Mouse (Mus musculus) embryonic facial prominence, embryonic 12.5 days (tissue): ENCODE measurements around the gene Entpd7. TPM values are rescaled to one million over a fixed set of nuclear protein-coding genes. Genes with fewer than 3 reads are reported as not detected.

Experiments used
- ATAC-seq: fragments of 200-750 bp; cut with Nextera tagmentation; 2 replicates; pipeline ENCODE4 v1.8.0; 2017; ENCODE audit not compliant: insufficient number of reproducible peaks, insufficient read depth, low FRiP score, low TSS enrichment
- H3K27ac ChIP-seq: fragments of 300-500 bp; sonication (generic); 2 replicates; pipeline ENCODE4 v1.5.1; 2016; ENCODE audit warnings: mild to moderate bottlenecking
- H3K27me3 ChIP-seq: fragments of 300-500 bp; sonication (generic); 2 replicates; pipeline ENCODE4 v1.6.1; 2016; ENCODE audit warnings: mild to moderate bottlenecking, moderate library complexity
- H3K36me3 ChIP-seq: fragments of 300-500 bp; sonication (generic); 2 replicates; pipeline ENCODE4 v1.6.1; 2016; ENCODE audit warnings: mild to moderate bottlenecking
- H3K4me1 ChIP-seq: fragments of 300-500 bp; sonication (generic); 2 replicates; pipeline ENCODE4 v1.6.1; 2016
- H3K4me2 ChIP-seq: fragments of 300-500 bp; sonication (generic); replicated peaks from 2 replicates; pipeline ENCODE4 v1.6.1; 2016; ENCODE audit warnings: mild to moderate bottlenecking, moderate library complexity
- H3K4me3 ChIP-seq: fragments of 300-500 bp; sonication (generic); 2 replicates; pipeline ENCODE4 v1.5.1; 2016; ENCODE audit warnings: mild to moderate bottlenecking
- H3K9ac ChIP-seq: fragments of 300-500 bp; sonication (generic); 2 replicates; pipeline ENCODE4 v1.6.1; 2016; ENCODE audit warnings: mild to moderate bottlenecking, moderate library complexity
- H3K9me3 ChIP-seq: fragments of 300-500 bp; sonication (generic); 2 replicates; pipeline ENCODE4 v1.6.1; 2016; ENCODE audit warnings: mild to moderate bottlenecking, moderate library complexity
- WGBS: fragments of 180-500 bp; shearing (Covaris S2); methylation state at CpG from one replicate; pipeline ENCODE4 v1.1.7; 2016; 5-methylcytosine and 5-hydroxymethylcytosine counted together
- polyA plus RNA-seq: library from polyadenylated mRNA; unstranded; fragments of >200 nt; fragmentation: Nextera tagmentation; extraction: Ambion mirVana; gene quantifications from 2 replicates; pipeline ENCODE4 v1.2.1, GENCODE M21; 2016

Gene Entpd7
- polyA plus RNA-seq, 1 experiment from 2014 or later: 12.0 TPM

GRCm38 (mm10) chr19:43754872-43755271, 65.4 kb downstream of the Entpd7 start:
- no peaks in the 10 kb centered on the region for H3K4me1 ChIP-seq
- 76% methylated on average over 2 of the region's 2 CpGs for WGBS
- H3K36me3 ChIP-seq: peaks cover 7% of the 10 kb centered on the region; the same call in 1 of the 2 replicates
- no peaks in the 10 kb centered on the region for H3K27me3 ChIP-seq
- no peak overlapping the region for H3K4me3 ChIP-seq
- no peak overlapping the region for H3K9ac ChIP-seq
- H3K4me2 ChIP-seq: no peak overlapping the region
- H3K9me3 ChIP-seq: no peaks in the 10 kb centered on the region
- ATAC-seq: no peak
- no peak overlapping the region for H3K27ac ChIP-seq

GRCm38 (mm10) chr19:43760504-43760903, 71.0 kb downstream of the Entpd7 start:
- no peak for ATAC-seq
- Histone ChIP-seq H3K36me3 (no peaks in the 10 kb centered on the region), H3K27me3 (no peaks in the 10 kb centered on the region), H3K4me1 (no peaks in the 10 kb centered on the region), H3K4me3 (no peak overlapping the region), H3K9ac (no peak overlapping the region), H3K9me3 (no peaks in the 10 kb centered on the region), H3K27ac (no peak overlapping the region), H3K4me2 (no peak overlapping the region)
- 22% methylated on average over 6 of the region's 6 CpGs for WGBS

GRCm38 (mm10) chr19:43761543-43762256, 72.2 kb downstream of the Entpd7 start:
- H3K36me3 ChIP-seq: no peaks in the 10 kb centered on the region
- no peak overlapping the region for H3K9ac ChIP-seq
- H3K27me3 ChIP-seq: no peaks in the 10 kb centered on the region
- H3K9me3 ChIP-seq: no peaks in the 10 kb centered on the region
- H3K27ac ChIP-seq: no peak overlapping the region
- H3K4me2 ChIP-seq: no peak overlapping the region
- no peaks in the 10 kb centered on the region for H3K4me1 ChIP-seq
- ATAC-seq: no peak
- no peak overlapping the region for H3K4me3 ChIP-seq

- Histone ChIP-seq H3K9me3 (no peaks in the 10 kb centered on the region), H3K9ac (no peak overlapping the region), H3K4me2 (no peak overlapping the region), H3K27me3 (no peaks in the 10 kb centered on the region), H3K27ac (no peak overlapping the region), H3K4me3 (no peak overlapping the region), H3K36me3 (no peaks in the 10 kb centered on the region), H3K4me1 (no peaks in the 10 kb centered on the region)
- 72% methylated on average over 2 of the region's 2 CpGs for WGBS
- no peak for ATAC-seq
These were observed 72.9 kb downstream of the Entpd7 start for GRCm38 (mm10) chr19:43762410-43762809.

- Histone ChIP-seq H3K4me2 (no peak overlapping the region), H3K9ac (no peak overlapping the region), H3K27ac (no peak overlapping the region), H3K9me3 (no peaks in the 10 kb centered on the region), H3K4me3 (no peak overlapping the region), H3K27me3 (no peaks in the 10 kb centered on the region), H3K36me3 (no peaks in the 10 kb centered on the region), H3K4me1 (no peaks in the 10 kb centered on the region)
- 86% methylated on average over 5 of the region's 5 CpGs for WGBS
- ATAC-seq: no peak
These were observed 77.0 kb downstream of the Entpd7 start for GRCm38 (mm10) chr19:43766451-43766850.

GRCm38 (mm10) chr19:43767549-43768322, 78.3 kb downstream of the Entpd7 start:
- Histone ChIP-seq H3K4me1 (no peaks in the 10 kb centered on the region), H3K4me3 (no peak overlapping the region), H3K4me2 (no peak overlapping the region), H3K27ac (no peak overlapping the region), H3K9ac (no peak overlapping the region), H3K27me3 (no peaks in the 10 kb centered on the region), H3K36me3 (no peaks in the 10 kb centered on the region), H3K9me3 (no peaks in the 10 kb centered on the region)
- WGBS: 81% methylated on average over 9 of the region's 9 CpGs
- ATAC-seq: no peak

- WGBS: 79% methylated on average over 5 of the region's 5 CpGs
- no peaks in the 10 kb centered on the region for H3K4me1 ChIP-seq
- no peaks in the 10 kb centered on the region for H3K27me3 ChIP-seq
- no peak overlapping the region for H3K9ac ChIP-seq
- no peak for ATAC-seq
- no peak overlapping the region for H3K4me2 ChIP-seq
- H3K27ac ChIP-seq: no peak overlapping the region
- no peaks in the 10 kb centered on the region for H3K36me3 ChIP-seq
- no peaks in the 10 kb centered on the region for H3K9me3 ChIP-seq
- H3K4me3 ChIP-seq: no peak overlapping the region
These were observed 80.0 kb downstream of the Entpd7 start for GRCm38 (mm10) chr19:43769366-43769960.

GRCm38 (mm10) chr19:43770584-43770983, 81.1 kb downstream of the Entpd7 start:
- Histone ChIP-seq H3K4me3 (no peak overlapping the region), H3K9ac (no peak overlapping the region), H3K27me3 (no peaks in the 10 kb centered on the region), H3K4me1 (no peaks in the 10 kb centered on the region), H3K9me3 (no peaks in the 10 kb centered on the region), H3K36me3 (no peaks in the 10 kb centered on the region), H3K4me2 (no peak overlapping the region), H3K27ac (no peak overlapping the region)
- 86% methylated on average over 4 of the region's 4 CpGs for WGBS
- ATAC-seq: no peak

GRCm38 (mm10) chr19:43771499-43771969, 82.1 kb downstream of the Entpd7 start:
- 86% methylated on average over 5 of the region's 5 CpGs for WGBS
- H3K36me3 ChIP-seq: no peaks in the 10 kb centered on the region
- H3K27ac ChIP-seq: no peak overlapping the region
- no peaks in the 10 kb centered on the region for H3K9me3 ChIP-seq
- H3K4me3 ChIP-seq: no peak overlapping the region
- H3K27me3 ChIP-seq: no peaks in the 10 kb centered on the region
- ATAC-seq: no peak
- H3K4me2 ChIP-seq: no peak overlapping the region
- no peak overlapping the region for H3K9ac ChIP-seq
- no peaks in the 10 kb centered on the region for H3K4me1 ChIP-seq

- Histone ChIP-seq H3K4me2 (no peak overlapping the region), H3K9me3 (no peaks in the 10 kb centered on the region), H3K9ac (no peak overlapping the region), H3K27ac (no peak overlapping the region), H3K4me3 (no peak overlapping the region), H3K36me3 (no peaks in the 10 kb centered on the region), H3K27me3 (no peaks in the 10 kb centered on the region), H3K4me1 (no peaks in the 10 kb centered on the region)
- no peak for ATAC-seq
- WGBS: 68% methylated on average over 6 of the region's 6 CpGs
These were observed 82.8 kb downstream of the Entpd7 start for GRCm38 (mm10) chr19:43772311-43772710.

- no peaks in the 10 kb centered on the region for H3K36me3 ChIP-seq
- ATAC-seq: no peak
- H3K9me3 ChIP-seq: no peaks in the 10 kb centered on the region
- H3K4me3 ChIP-seq: no peak overlapping the region
- no peak overlapping the region for H3K4me2 ChIP-seq
- no peak overlapping the region for H3K9ac ChIP-seq
- 80% methylated on average over 10 of the region's 10 CpGs for WGBS
- no peak overlapping the region for H3K27ac ChIP-seq
- no peaks in the 10 kb centered on the region for H3K4me1 ChIP-seq
- no peaks in the 10 kb centered on the region for H3K27me3 ChIP-seq
These were observed 86.0 kb downstream of the Entpd7 start for GRCm38 (mm10) chr19:43775433-43775832.

GRCm38 (mm10) chr19:43776561-43776960, 87.1 kb downstream of the Entpd7 start:
- Histone ChIP-seq H3K27ac (no peak overlapping the region), H3K4me1 (no peaks in the 10 kb centered on the region), H3K36me3 (no peaks in the 10 kb centered on the region), H3K27me3 (no peaks in the 10 kb centered on the region), H3K4me3 (no peak overlapping the region), H3K9ac (no peak overlapping the region), H3K4me2 (no peak overlapping the region), H3K9me3 (no peaks in the 10 kb centered on the region)
- ATAC-seq: no peak
- whole genome bisulfite sequencing: 80% methylated on average over 4 of the region's 4 CpGs
